Mouse (Mus musculus): ENCODE measurements around the gene Slc47a1. TPM values are rescaled to one million over a fixed set of nuclear protein-coding genes. Genes with fewer than 3 reads are reported as not detected.
"Not testable (repeated sequence)": the region's sequence is repeated elsewhere in the genome, so short reads cannot be mapped to it uniquely, and the experiment has no call there.

Slc47a1 gene
- total RNA-seq, 2 experiments from 2014 or later = not detected

- ATAC-seq (replicated peaks; ENCODE audit: low FRiP score, low TSS enrichment, poor library complexity, severe bottlenecking) = no peak
Observed at GRCm38 (mm10) chr11:61337586-61337985, 40.6 kb downstream of the Slc47a1 start.

GRCm38 (mm10) chr11:61320904-61321687 is 57.0 kb downstream of the Slc47a1 start:
- ATAC-seq (replicated peaks; ENCODE audit: low FRiP score, low TSS enrichment, poor library complexity, severe bottlenecking) = no peak

DNA sequence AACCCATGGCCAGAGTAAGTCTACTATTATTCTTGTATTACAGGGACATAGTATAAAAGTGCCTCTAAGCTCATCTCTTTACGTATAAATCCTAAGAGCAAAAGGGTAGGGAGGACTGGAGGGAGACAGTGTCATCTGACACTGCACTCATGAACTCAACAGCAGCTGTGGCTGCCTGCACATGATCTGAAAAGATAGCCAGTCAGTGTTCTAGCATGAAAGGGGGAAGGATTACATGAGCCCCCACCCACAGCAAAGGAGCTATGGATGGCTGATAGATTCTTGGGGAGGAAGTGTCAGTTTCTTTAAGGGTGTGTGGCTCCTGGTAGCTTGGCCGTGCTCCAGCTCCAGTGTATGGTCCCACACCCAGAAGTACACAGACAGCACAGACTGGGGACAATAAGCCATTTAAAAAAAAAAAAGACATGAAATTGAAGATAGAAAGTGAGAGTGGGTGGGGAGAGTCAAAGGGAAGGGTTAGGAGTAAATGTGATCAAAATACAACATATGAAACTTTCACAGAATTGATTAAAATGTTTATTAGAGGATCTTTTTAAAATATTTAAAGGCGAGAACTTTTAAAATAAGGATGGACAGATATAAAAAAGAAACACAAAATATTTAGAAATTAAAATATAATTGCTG is 58.1 kb downstream of the Slc47a1 start:
- peak; percentile 90 for ATAC-seq (replicated peaks; ENCODE audit: low FRiP score, low TSS enrichment, poor library complexity, severe bottlenecking)

DNA sequence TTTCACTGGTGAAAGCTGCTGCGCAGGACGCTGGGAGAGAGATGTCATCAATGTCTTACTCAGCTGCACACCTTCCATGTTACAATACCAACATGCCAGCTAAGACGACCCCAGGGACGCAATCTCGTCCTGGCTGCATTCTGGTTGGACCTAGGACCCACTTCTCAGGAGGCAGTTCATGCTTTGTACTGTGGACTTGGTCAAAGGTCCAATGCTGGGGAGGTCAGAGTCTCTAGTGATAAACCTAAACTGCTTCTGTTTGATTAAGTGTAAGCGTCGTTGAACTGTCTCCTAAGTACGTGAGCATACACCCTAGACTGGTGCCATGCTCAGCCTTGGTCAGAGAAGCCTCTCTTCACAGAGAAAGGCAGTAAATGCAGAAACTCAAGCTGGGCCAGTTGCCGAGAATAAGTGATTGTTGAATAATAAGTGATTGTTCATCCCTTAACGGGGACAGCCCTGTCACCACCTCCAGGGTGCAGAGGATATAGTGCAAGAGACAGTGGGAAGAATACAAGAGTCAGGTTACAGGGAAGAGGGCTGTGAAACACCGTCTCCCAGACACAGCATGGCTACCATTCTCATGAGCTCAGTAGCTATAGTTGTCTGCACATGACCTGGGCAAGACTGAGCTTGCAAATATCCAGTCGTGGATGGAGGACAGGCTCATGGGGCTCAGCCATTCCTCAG is 58.8 kb downstream of the Slc47a1 start:
- no peak for ATAC-seq (replicated peaks; ENCODE audit: low FRiP score, low TSS enrichment, poor library complexity, severe bottlenecking)

DNA sequence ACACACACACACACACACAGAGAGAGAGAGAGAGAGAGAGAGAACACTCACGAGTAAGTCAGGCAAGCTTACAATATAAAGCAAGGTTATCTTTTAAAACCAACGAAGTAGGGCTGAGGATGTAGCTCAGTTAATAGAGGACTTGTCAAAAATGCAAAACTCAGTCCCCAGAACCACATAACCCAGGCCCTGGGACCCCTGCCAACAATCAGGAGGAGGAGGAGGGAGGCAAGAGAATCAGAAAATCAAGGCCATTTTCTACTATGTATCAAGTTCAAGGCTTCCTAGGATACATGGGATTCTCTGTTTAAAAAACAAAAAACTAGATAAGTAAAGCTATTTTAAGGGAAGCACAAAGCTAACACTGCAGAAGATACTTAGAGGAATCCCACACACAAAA is 61.3 kb downstream of the Slc47a1 start:
- ATAC-seq (replicated peaks; ENCODE audit: low FRiP score, low TSS enrichment, poor library complexity, severe bottlenecking) = no peak

GRCm38 (mm10) chr11:61310321-61310720 is 67.8 kb downstream of the Slc47a1 start:
- no peak for ATAC-seq (replicated peaks; ENCODE audit: low FRiP score, low TSS enrichment, poor library complexity, severe bottlenecking)

- no peak for ATAC-seq (replicated peaks; ENCODE audit: low FRiP score, low TSS enrichment, poor library complexity, severe bottlenecking)
Observed at GRCm38 (mm10) chr11:61309831-61310230, 68.3 kb downstream of the Slc47a1 start.

DNA sequence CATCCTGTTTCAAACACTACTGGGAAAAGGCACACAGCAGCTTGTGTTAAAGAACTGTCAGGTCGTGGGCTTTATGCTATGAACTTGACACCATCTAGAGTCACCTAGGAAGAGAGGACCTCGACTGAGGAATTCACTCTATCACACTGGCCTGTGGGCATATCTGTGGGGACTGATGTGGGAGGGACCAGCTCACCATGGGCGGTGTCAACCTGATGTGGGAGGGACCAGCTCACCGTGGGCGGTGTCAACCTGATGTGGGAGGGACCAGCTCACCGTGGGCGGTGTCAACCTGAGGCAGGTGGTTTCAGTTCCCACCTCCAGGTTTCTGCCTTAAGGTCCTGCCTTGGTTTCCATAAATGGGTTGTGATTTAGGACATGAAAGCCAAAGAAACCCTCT is 70.3 kb downstream of the Slc47a1 start:
- ATAC-seq (replicated peaks; ENCODE audit: low FRiP score, low TSS enrichment, poor library complexity, severe bottlenecking) = peak; percentile 81

DNA sequence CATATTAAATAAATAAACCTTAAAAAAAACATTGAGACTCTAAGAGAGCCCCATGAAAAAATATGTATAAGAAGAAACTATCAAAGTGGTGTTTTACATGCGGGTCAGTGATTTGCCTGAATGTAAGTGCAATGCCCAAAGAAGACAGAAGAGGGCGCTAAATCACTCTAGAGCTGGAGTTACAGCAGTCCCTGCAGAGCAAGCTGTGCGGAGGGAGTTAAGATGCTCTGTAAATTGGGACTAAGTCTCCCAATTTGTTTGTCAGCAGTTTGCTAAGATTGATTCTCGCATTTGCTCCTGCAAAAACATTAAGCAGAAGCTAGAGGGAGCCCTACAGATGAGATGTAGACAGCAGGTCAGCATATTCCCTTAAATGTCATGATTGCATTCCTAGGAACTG is 72.8 kb downstream of the Slc47a1 start:
- no peak for ATAC-seq (replicated peaks; ENCODE audit: low FRiP score, low TSS enrichment, poor library complexity, severe bottlenecking)

GRCm38 (mm10) chr11:61304535-61304934 is 73.6 kb downstream of the Slc47a1 start:
- ATAC-seq (replicated peaks; ENCODE audit: low FRiP score, low TSS enrichment, poor library complexity, severe bottlenecking) = not testable (repeated sequence)

DNA sequence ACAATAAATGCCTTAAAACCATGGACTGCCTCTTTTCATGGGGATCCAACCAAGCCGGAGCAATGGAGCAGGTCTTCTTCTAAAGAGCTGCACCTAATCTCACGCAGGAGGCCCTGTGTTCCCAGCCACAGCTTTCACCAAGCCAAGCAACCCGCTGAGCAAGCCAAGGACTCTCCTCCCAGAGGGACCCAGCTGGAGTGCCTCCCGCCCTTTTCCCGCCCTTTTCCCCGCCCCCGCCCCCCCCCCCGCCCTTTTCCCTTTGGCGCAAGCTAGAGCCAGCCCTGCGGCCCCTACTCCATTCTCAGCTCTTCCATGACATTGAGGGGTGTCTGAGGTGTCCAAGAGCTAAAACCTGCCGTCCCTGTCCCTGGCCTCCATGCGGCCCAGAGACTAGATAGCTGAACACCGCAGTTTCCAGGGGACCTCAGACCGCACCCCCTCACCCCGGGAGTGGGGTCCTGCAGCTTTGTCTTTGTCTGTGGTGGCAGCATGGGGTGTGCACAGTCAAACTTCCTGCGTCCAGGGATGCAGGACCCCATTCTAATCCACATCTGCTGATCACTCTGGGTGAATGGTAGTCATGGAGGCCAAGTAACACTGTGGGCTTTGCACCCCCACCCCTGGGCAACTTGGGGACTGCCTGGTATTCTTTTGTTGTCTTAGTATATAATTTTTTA is 77.3 kb downstream of the Slc47a1 start:
- ATAC-seq (replicated peaks; ENCODE audit: low FRiP score, low TSS enrichment, poor library complexity, severe bottlenecking) = no peak

DNA sequence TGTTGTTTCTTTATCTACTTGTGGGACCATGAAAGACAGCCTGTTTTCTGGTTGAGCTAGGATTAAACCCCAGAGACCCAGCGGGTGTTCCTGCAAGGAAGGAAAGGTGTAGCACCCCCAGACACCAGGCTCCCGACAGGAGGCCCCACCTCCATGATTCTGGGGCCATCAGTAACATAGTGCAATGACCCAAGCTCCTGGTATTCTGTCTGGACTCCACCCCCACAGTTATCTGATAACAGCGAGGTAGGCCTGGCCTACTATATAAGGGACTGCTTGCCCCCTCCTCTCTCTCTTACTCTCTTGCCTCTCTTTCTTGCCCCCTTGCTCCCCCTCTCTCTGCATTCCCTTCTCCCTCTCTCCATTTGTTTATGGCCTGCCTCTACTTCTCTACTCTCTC is 77.9 kb downstream of the Slc47a1 start:
- ATAC-seq (replicated peaks; ENCODE audit: low FRiP score, low TSS enrichment, poor library complexity, severe bottlenecking) = no peak

GRCm38 (mm10) chr11:61297901-61298300 is 80.2 kb downstream of the Slc47a1 start:
- no peak for ATAC-seq (replicated peaks; ENCODE audit: low FRiP score, low TSS enrichment, poor library complexity, severe bottlenecking)

GRCm38 (mm10) chr11:61297326-61297725 is 80.8 kb downstream of the Slc47a1 start:
- ATAC-seq (replicated peaks; ENCODE audit: low FRiP score, low TSS enrichment, poor library complexity, severe bottlenecking) = no peak

- no peak for ATAC-seq (replicated peaks; ENCODE audit: low FRiP score, low TSS enrichment, poor library complexity, severe bottlenecking)
Observed at GRCm38 (mm10) chr11:61296556-61296955, 81.6 kb downstream of the Slc47a1 start.

- no peak for ATAC-seq (replicated peaks; ENCODE audit: low FRiP score, low TSS enrichment, poor library complexity, severe bottlenecking)
Observed at GRCm38 (mm10) chr11:61295556-61295955, 82.6 kb downstream of the Slc47a1 start.

GRCm38 (mm10) chr11:61294431-61294830 is 83.7 kb downstream of the Slc47a1 start:
- no peak for ATAC-seq (replicated peaks; ENCODE audit: low FRiP score, low TSS enrichment, poor library complexity, severe bottlenecking)

All from megakaryocyte-erythroid progenitor cell, adult 5-6 weeks (primary cell).